Mouse (Mus musculus): ENCODE results near the gene Shank2. TPM values are rescaled to one million over a fixed set of nuclear protein-coding genes. Genes with fewer than 3 reads are reported as not detected.

The Shank2 gene
- polyA plus RNA-seq, 1 experiment from 2014 or later: 0.69 TPM

DNA sequence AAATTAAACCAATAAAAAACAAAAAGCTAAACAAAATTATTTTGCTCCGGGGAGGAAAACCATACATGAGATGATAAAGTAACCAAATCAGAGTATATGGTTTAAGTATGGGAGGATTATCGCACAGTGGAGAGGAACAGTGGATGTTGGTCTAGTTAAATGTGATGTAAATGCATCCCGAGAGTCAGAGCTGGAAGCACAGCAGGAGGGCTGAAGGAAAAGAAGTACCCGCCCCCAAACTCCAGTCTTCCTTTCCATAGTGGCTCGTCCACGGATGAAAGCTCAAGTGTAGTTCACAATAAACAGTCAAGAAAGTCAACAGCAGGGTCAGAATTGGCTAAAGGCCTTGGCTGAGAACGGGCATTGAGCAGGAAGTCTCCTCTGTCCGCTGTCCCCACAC, 388.9 kb downstream of the Shank2 start:
- no peaks in the 10 kb centered on the region for H3K36me3 ChIP-seq (ENCODE audit: control insufficient read depth, insufficient read depth, low read length)
- DNase-seq (ENCODE audit: low spot score) (no peak), ATAC-seq (ENCODE audit: low FRiP score, low TSS enrichment) (no peak)
- H3K4me2 ChIP-seq (replicated peaks; ENCODE audit: low read depth): no peak overlapping the region
- H3K27ac ChIP-seq (replicated peaks): no peak overlapping the region
- WGBS: 64% methylated on average over 8 of the region's 8 CpGs
- H3K4me1 ChIP-seq (replicated peaks; ENCODE audit: control insufficient read depth, insufficient read depth): no peaks in the 10 kb centered on the region
- H3K4me3 ChIP-seq (ENCODE audit: low read depth, low read length): no peak overlapping the region
- H3K27me3 ChIP-seq (ENCODE audit: control insufficient read depth, insufficient read depth, low read length): no peaks in the 10 kb centered on the region
- no peaks in the 10 kb centered on the region for H3K9me3 ChIP-seq (ENCODE audit: control insufficient read depth, low read length)
- TF ChIP-seq EP300 (optimal IDR thresholded peaks at IDR 0.05): no peak
- no peak for TF ChIP-seq CTCF (IDR thresholded peaks at IDR 0.05; ENCODE audit: low read depth)
- no peak overlapping the region for H3K9ac ChIP-seq (ENCODE audit: low read length)

DNA sequence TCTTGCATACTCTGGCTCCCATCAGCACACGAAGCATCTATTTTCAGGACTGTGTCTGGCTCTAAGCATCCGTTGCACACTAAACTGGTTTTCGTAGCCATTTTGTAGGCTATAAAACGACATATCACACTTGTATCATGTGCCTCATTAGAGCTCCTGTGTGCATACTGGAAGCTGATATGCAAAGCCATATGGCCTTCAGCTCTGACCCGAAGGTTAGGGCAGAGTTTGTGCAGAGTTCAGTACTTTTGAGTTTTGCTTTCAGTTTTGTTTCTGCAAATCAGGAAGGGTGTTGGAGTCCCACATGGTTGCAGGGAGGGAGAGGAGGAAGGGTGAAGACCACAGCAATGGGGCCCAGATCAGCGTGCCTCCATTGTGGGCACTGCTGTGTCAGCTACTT, 390.0 kb downstream of the Shank2 start:
- H3K27me3 ChIP-seq (ENCODE audit: control insufficient read depth, insufficient read depth, low read length): no peaks in the 10 kb centered on the region
- TF ChIP-seq CTCF (IDR thresholded peaks at IDR 0.05; ENCODE audit: low read depth) (no peak), EP300 (optimal IDR thresholded peaks at IDR 0.05) (no peak)
- no peak overlapping the region for H3K27ac ChIP-seq (replicated peaks)

GRCm38 (mm10) chr7:144402492-144402891, 400.8 kb downstream of the Shank2 start:
- Histone ChIP-seq H3K27me3 (ENCODE audit: control insufficient read depth, insufficient read depth, low read length) (no peaks in the 10 kb centered on the region), H3K27ac (replicated peaks) (no peak overlapping the region), H3K9me3 (ENCODE audit: control insufficient read depth, low read length) (no peaks in the 10 kb centered on the region), H3K4me2 (replicated peaks; ENCODE audit: low read depth) (no peak overlapping the region), H3K9ac (ENCODE audit: low read length) (no peak overlapping the region), H3K4me1 (replicated peaks; ENCODE audit: control insufficient read depth, insufficient read depth) (no peaks in the 10 kb centered on the region), H3K36me3 (ENCODE audit: control insufficient read depth, insufficient read depth, low read length) (no peaks in the 10 kb centered on the region), H3K4me3 (ENCODE audit: low read depth, low read length) (no peak overlapping the region)
- ATAC-seq (ENCODE audit: low FRiP score, low TSS enrichment) (no peak), DNase-seq (ENCODE audit: low spot score) (no peak)
- TF ChIP-seq EP300 (optimal IDR thresholded peaks at IDR 0.05) (no peak), CTCF (IDR thresholded peaks at IDR 0.05; ENCODE audit: low read depth) (no peak)
- 61% methylated on average over 4 of the region's 4 CpGs for WGBS

More for the DNA sequence above, 390.0 kb downstream of the Shank2 start:
- WGBS: 84% methylated on average over 6 of the region's 6 CpGs
- DNase-seq (ENCODE audit: low spot score) (no peak), ATAC-seq (ENCODE audit: low FRiP score, low TSS enrichment) (no peak)
- no peaks in the 10 kb centered on the region for H3K36me3 ChIP-seq (ENCODE audit: control insufficient read depth, insufficient read depth, low read length)
- H3K4me3 ChIP-seq (ENCODE audit: low read depth, low read length): no peak overlapping the region
- no peak overlapping the region for H3K4me2 ChIP-seq (replicated peaks; ENCODE audit: low read depth)
- no peak overlapping the region for H3K9ac ChIP-seq (ENCODE audit: low read length)
- H3K4me1 ChIP-seq (replicated peaks; ENCODE audit: control insufficient read depth, insufficient read depth): no peaks in the 10 kb centered on the region
- H3K9me3 ChIP-seq (ENCODE audit: control insufficient read depth, low read length): no peaks in the 10 kb centered on the region

DNA sequence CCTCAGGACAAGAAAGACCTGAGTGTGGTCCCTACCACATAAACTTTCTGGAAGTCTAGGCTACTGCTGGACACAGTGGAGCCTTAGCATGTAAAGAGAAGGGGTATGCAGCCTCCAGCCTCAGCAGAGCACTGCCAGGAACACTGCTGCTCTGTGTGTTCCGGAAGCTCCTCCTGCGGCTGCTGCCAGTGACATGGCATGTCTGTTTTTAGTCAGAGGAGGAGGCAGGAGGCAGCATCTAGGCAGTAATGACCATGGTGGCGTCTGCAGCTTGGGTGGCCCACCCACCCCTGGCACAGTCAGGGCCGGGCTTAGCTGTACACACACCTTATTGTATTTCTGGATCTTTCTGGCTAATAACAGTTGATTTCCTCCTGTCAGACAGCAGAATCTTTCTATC, 405.9 kb downstream of the Shank2 start:
- Histone ChIP-seq H3K4me3 (ENCODE audit: low read depth, low read length) (no peak overlapping the region), H3K27me3 (ENCODE audit: control insufficient read depth, insufficient read depth, low read length) (no peaks in the 10 kb centered on the region), H3K4me1 (replicated peaks; ENCODE audit: control insufficient read depth, insufficient read depth) (no peaks in the 10 kb centered on the region), H3K27ac (replicated peaks) (no peak overlapping the region), H3K9ac (ENCODE audit: low read length) (no peak overlapping the region), H3K4me2 (replicated peaks; ENCODE audit: low read depth) (no peak overlapping the region), H3K9me3 (ENCODE audit: control insufficient read depth, low read length) (no peaks in the 10 kb centered on the region), H3K36me3 (ENCODE audit: control insufficient read depth, insufficient read depth, low read length) (no peaks in the 10 kb centered on the region)
- WGBS: 46% methylated on average over 4 of the region's 4 CpGs
- no peak for DNase-seq (ENCODE audit: low spot score)
- no peak for ATAC-seq (ENCODE audit: low FRiP score, low TSS enrichment)
- TF ChIP-seq EP300 (optimal IDR thresholded peaks at IDR 0.05) (no peak), CTCF (IDR thresholded peaks at IDR 0.05; ENCODE audit: low read depth) (no peak)

GRCm38 (mm10) chr7:144408464-144409000, 406.8 kb downstream of the Shank2 start:
- Histone ChIP-seq H3K27me3 (ENCODE audit: control insufficient read depth, insufficient read depth, low read length) (no peaks in the 10 kb centered on the region), H3K4me1 (replicated peaks; ENCODE audit: control insufficient read depth, insufficient read depth) (no peaks in the 10 kb centered on the region), H3K27ac (replicated peaks) (no peak overlapping the region), H3K36me3 (ENCODE audit: control insufficient read depth, insufficient read depth, low read length) (no peaks in the 10 kb centered on the region), H3K9ac (ENCODE audit: low read length) (no peak overlapping the region), H3K4me3 (ENCODE audit: low read depth, low read length) (no peak overlapping the region), H3K4me2 (replicated peaks; ENCODE audit: low read depth) (no peak overlapping the region), H3K9me3 (ENCODE audit: control insufficient read depth, low read length) (no peaks in the 10 kb centered on the region)
- no peak for ATAC-seq (ENCODE audit: low FRiP score, low TSS enrichment)
- WGBS: 95% methylated on average over 2 of the region's 2 CpGs
- no peak for DNase-seq (ENCODE audit: low spot score)
- no peak for TF ChIP-seq CTCF (IDR thresholded peaks at IDR 0.05; ENCODE audit: low read depth)

DNA sequence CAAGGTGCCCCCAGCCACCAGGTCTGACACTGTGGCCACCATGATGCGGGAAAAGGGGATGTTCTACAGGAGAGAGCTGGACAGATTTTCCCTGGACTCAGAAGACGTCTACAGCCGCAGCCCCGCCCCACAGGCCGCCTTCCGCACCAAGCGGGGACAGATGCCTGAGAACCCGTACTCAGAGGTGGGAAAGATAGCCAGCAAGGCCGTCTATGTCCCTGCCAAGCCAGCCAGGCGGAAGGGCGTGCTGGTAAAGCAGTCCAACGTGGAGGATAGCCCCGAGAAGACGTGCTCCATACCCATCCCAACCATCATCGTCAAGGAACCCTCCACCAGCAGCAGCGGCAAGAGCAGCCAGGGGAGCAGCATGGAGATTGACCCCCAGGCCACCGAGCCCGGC, 408.0 kb downstream of the Shank2 start:
- no peaks in the 10 kb centered on the region for H3K36me3 ChIP-seq (ENCODE audit: control insufficient read depth, insufficient read depth, low read length)
- WGBS: 75% methylated on average over 18 of the region's 18 CpGs
- TF ChIP-seq EP300 (optimal IDR thresholded peaks at IDR 0.05) (no peak), CTCF (IDR thresholded peaks at IDR 0.05; ENCODE audit: low read depth) (no peak)
- H3K27me3 ChIP-seq (ENCODE audit: control insufficient read depth, insufficient read depth, low read length): no peaks in the 10 kb centered on the region
- DNase-seq (ENCODE audit: low spot score) (no peak), ATAC-seq (ENCODE audit: low FRiP score, low TSS enrichment) (no peak)
- H3K27ac ChIP-seq (replicated peaks): no peak overlapping the region
- no peak overlapping the region for H3K9ac ChIP-seq (ENCODE audit: low read length)
- H3K9me3 ChIP-seq (ENCODE audit: control insufficient read depth, low read length): no peaks in the 10 kb centered on the region
- no peak overlapping the region for H3K4me3 ChIP-seq (ENCODE audit: low read depth, low read length)
- H3K4me1 ChIP-seq (replicated peaks; ENCODE audit: control insufficient read depth, insufficient read depth): no peaks in the 10 kb centered on the region
- no peak overlapping the region for H3K4me2 ChIP-seq (replicated peaks; ENCODE audit: low read depth)
